Mouse (Mus musculus) left cerebral cortex, postnatal 10 days (tissue): ENCODE measurements around the gene Vmn1r4. TPM values are rescaled to one million over a fixed set of nuclear protein-coding genes. Genes with fewer than 3 reads are reported as not detected.

Source experiments
- DNase-seq, 2 experiments: peaks; one replicate each; pipeline ENCODE4 v3.0.0; 2021 to 2022; ENCODE audit warnings: low spot score in 2 of 2, mixed read lengths in 1 of 2; ENCODE audit errors: extremely low spot score in 1 of 2
- intact Hi-C: fragments of 180-260 bp; cut with DNase I; formaldehyde crosslinking; loops from one replicate; pipeline ENCODE4 v1.15.1; 2025
- total RNA-seq, 2 experiments: library from RNA; stranded (reverse); gene quantifications; 2 replicates each; pipeline ENCODE4 v1.2.3; 2021

Vmn1r4 gene
- total RNA-seq, 2 experiments from 2014 or later: 0.55 to 0.60 TPM

DNA sequence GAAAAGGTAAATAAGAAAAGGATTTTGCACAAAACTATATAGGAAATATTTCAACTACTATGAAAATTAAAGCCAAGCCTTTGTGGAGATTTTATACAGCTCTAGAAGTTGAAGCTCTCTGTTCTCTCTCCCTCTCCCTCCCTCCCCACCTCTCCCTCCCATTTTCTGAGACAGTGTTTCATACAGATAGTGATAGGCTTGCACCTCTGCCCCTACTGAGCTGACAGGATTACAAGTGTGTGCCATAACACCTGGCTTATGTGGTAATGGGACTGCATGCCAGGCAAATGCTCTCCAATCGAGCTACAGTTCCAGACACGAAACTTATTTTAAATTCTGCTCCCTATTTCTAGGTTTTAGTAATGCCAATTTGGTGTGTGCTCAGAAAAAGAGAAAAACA, 12.9 kb upstream of the Vmn1r4 start:
- intact Hi-C loops: no loop called here
- no peak for DNase-seq

DNA sequence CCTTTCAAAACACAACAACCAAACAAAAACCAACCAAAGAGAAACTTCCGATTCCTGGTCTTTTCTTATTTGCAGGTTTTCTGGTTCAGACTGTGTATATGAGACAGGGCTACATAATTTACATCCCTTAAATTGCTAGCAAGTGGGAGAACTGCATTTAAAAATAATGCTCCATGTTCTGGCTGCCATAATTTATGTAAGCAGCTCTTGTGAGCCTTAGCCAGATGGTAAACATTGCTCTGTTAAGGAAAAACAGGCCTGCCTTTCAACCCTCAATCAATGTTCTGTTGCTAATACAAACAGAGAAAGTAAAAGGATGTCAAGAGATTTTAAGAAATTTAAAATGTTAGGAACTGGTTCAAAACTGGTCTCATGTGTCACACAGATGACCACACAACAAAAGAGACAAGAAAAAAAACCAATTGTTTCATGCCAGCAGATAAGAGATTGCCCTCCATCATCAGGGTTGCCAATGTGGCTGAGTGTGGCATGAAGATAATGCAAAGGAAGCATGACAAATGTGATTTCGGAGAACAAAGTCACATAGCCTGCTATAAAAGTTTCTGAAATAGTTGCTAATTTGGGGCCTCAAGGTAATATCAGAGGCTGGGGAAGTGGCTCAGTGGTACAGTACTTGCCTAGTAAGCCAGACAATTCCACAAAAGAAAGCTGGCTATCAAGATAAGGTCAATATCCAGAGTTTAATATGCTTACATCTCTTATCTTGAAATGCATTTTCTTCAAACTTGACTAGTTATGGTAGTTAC, 10.5 kb upstream of the Vmn1r4 start:
- intact Hi-C loops: no loop called here
- no peak for DNase-seq

DNA sequence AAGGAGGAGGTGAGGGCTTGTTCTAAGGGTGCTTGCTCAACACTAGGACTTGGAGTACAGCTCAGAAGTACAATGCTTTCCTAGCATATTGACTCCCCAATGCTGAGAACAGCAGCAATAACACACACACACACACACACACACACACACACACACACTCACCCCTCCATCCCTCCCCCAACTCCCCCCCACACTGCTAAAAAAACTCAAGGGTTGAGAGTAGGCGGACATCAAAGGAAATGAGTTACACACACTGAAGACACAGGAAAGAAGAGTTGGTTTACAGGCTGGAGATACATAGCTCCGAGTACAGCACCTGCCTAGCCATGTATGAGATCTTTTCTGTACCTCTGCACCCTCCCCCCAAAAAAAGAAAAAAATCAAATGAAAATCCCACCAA, 7.5 kb upstream of the Vmn1r4 start:
- intact Hi-C loops: no loop called here
- DNase-seq: no peak

DNA sequence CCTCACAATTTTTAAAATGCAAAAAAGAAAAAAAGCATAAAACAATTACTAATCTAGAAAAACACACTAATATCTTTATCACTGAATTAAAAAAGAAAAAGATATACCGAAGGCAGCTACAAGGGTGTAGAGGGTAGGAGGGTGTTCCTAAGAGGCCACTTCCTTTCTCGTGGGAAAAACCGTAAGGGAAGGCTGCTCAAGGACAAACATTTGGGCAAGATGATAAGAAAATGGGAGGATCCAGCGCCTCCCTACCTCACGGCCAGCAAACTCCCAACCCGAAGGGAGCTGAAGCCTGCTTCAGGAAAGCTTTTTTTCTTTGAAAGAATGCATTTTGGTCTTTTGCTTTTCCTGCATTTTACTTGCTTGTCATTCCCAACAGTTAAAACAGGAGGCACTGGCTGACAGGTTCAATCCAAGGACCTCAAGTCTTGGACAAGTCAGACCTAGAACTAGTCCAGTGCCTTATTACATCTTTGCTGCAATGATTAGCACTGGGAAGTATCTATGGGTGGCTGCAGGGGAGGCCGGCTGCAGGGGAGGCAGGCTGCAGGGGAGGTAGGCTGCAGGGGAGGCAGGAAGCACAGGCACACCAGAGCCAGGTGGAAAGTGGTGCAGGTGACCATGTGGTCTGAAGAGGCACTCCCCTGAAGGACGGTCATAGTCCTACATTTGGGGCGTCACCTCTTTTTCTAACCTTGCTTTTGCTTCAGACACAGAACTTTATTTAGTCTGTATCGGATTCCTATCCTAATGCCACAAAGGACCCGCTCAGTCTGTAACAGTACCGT, 6.0 kb upstream of the Vmn1r4 start:
- no peak for DNase-seq
- intact Hi-C loops: no loop called here

DNA sequence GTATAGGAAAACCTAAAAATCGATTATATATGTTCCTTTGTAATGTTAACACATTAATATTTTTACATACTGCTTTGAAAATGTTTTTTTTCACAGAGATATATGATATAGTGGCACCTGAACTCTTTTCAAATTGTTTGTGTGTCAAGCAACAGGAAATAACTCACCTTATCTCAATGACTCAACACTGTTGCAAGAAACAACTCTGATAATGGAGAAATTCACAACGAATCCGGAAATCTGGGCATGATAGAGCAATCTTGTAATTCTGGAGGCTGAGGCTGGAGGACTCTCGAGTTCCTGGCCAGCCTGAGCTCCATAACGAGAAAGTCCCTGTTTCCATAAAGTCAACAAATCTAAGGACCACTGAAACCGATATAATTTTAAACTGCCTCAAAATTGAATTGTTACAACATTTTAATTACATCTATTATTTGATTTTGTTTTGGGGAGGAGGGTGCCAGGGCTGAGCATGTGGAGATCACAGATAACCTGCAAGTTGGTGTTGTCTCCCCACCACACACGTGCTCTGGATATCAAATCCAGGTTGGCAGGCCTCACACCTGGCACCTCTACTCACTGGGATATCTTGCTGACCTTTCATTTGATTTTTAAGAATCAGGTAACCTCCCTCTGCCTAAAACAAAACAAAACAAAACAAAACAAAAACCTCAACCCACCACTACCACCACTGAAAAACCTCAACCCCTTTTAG, 4.3 kb upstream of the Vmn1r4 start:
- no peak for DNase-seq
- intact Hi-C loops: loop anchor here (10.0 kb wide), 1 partner anchor 645 kb away; no protein-coding TSS in a partner anchor

DNA sequence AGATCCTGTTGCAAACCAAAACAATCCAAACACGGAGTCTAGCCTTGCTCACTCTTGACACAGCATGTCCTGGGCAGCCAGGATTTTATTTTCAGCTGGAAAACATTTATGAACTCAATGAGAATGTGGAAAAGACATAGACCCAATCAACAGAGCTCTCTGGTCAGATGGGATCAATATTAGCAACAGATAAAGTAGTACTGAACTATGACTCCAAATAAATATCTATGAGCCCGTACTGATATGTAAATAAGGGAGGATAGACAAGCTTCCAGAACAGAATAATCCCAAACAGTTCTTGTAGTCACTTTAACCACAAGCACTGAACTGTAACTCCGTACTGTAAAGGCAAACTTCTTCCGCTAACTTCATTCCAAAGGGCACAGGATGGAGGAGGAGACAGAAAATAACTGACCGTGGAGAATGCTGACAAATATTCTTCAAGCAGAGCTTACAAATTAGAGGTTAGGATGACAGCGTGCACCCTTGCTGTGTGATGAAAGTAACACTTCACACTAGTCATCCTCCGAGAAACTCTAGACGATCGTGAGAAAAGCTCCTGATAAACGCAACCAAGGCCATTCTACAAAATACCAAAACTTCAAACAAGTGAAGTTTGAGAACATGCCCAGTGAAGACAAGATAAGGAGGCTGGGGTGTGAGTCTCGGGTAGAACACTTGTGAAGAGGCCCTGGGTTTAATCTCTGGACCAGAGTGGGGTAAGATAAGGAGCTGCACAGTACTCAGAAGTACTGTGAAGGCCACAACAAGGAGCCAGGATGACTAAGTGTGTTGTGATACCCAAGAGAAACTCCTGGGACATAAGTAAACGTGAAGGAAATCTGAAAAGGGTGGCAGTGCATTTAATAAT, 3.4 kb upstream of the Vmn1r4 start:
- intact Hi-C loops: loop anchor here (10.0 kb wide), 1 partner anchor 644 kb away; no protein-coding TSS in a partner anchor
- DNase-seq: no peak

DNA sequence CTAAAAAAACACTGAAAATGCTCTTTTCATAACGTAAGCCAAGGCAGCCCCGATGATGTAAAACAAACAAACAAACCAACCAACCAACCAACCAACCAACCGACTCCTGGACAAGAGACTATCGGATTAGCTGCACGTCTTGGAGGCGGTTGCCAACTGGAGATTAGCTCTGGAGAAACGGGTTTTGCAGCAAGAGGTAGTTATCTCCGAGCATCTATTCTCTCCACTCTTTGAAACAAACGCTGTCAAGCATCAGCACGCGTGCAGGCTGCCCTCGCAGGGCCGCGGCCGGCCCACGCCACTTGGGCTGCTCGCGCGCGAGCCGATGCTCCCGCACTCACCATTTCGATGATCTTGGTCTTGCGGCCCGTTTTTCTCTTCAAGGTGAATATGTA, 487 bp upstream of the Vmn1r4 start:
- intact Hi-C loops: loop anchor here (10.0 kb wide), 1 partner anchor 641 kb away; no protein-coding TSS in a partner anchor
- no peak for DNase-seq

DNA sequence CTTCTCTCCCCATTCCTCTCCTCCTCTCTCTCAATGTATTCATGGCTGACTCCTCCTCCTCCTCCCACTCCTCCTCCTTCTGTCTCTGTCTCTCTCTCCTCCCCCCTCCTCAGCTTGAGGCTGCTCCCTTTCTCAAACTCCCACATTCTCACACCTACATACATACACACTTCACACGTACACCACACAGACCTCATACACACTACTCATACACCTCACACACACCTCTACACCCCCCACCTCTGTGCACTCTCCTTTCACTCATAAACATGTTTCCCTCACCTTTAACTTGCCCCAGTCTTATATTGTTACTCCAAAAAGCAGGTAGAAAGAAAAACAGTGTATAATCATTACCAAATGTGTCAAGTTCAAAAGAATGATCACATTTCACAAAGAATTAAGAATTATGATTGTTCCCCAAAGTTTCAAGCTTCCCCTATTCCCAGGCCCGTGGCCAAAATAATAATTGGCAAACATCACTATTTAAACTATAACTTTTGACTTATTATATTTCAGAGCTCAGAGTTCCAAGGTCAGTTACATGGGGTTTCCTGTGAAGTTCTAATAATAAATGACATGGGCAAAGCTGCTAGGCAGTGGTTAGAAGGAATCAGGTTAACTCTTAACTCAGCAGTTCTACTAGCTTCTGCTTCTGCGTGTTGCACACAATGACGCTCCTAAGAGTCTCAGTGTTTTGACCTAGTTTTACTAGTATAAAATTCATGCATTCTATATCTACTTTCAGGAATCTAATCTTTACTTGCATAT, 8.0 kb downstream of the Vmn1r4 start:
- intact Hi-C loops: no loop called here
- no peak for DNase-seq

DNA sequence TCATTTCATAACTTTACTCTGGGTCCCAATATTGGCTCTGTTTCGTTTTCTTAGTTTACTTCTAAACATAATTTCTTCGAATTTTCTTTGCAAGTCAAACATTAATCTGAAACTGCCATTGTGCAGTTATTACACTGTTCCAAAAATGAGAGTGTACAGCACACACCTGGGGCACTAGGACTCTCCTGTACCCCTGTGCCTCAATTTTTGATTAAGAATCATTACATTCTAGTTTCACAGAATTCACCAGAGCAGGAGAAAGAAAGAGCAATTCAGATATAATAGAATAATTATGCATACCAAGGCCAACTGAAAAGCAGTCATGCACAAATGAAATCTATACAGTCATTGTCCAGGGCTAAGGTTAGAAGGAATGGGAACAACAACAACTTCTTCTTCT, 8.6 kb downstream of the Vmn1r4 start:
- intact Hi-C loops: no loop called here
- DNase-seq: no peak

DNA sequence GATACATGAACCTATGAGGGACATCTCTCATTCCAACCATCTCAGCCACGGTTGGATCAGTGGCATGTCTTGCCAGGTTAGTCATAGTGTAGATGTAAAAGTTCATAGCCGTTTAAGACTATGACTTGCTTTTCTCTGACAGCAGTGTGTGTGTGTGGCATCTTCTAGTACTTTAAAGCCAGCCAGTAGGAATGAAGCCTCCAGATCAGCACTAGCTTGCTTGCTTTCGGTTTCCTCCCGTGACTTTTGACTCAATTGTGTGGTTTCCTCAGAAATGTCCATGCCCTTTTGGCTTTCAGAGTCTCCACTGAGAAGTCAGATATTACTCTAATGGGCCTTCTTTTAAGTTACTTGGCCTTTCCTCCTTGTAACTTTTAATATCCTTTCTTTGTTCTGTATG, 10.6 kb downstream of the Vmn1r4 start:
- no peak for DNase-seq
- intact Hi-C loops: no loop called here

DNA sequence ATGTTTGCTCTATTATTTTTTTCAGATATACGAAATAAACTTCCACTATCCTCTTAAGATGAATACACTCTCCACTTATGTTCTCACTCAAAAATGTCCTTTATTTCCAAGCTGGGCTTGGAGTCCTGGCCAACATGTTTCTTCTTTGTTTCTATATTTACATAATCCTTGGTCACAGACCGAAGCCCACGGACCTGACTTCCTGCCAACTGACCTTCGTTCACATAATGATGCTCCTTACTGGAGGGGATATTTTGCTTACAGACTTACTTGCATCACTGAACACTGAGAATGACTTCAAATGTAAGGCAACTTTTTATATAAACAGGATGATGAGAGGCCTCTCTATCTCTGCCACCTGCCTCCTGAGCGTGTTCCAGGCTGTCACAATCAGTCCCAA, 32.6 kb downstream of the Vmn1r4 start:
- intact Hi-C loops: no loop called here
- DNase-seq: no peak

DNA sequence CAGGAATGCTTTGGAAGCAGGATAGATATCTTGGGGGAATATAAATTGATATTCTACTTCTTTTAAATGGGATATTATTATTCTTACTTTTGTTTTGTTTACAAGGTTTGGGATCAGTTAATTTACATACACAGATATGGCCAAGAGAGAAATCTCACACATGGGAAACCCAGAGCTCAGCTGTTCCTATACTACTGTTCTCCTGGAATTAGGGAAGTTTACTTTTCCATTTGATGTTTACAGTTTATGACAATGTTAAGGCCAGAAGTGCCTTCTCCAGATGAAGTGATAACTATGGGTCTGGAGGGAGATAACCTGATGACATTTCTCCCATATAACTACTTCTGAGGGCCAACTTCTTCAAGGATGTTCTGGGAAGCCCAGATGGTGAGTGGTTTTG, 46.2 kb downstream of the Vmn1r4 start, which contains the start of gene Vmn1r5:
TSS of gene Vmn1r5 (plus strand) at position 301 of the 400 bp plus-strand sequence.
- no peak for DNase-seq
- intact Hi-C loops: no loop called here

DNA sequence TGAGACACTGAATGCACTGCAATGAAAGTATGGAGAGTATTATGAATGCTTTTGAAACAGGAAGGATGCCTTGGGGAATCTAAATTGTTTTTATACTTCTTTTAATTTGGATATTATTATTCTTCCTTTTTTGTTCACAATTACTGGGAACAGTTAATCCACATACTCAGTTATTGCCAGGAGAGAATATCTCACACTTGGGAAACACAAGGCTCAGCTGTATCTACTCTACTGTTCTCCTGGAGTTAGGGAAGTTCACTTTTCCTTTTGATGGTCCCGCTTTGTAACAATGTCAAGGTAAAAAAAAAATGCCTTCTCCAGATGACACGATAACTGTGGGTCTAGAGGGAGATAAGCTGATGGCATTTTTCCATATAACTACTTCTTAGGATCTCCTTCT, 73.1 kb downstream of the Vmn1r4 start, which contains the start of gene Vmn1r6:
TSS of gene Vmn1r6 (plus strand) at position 301 of the 400 bp plus-strand sequence.
- intact Hi-C loops: no loop called here
- DNase-seq: no peak

Other genes with a start within 250 kb of the Vmn1r4 start
- gene Lsm5, start 219.3 kb upstream of the Vmn1r4 start, total RNA-seq: 10 to 100 TPM; 22.5 to 31.3 TPM
- gene Avl9, start 209.1 kb upstream of the Vmn1r4 start, total RNA-seq: 10 to 100 TPM; 34.7 to 37.4 TPM
- gene Kbtbd2, start 126.2 kb upstream of the Vmn1r4 start, total RNA-seq: 10 to 100 TPM; 42.2 to 44.8 TPM
- 10 to 100 TPM; 29.5 to 30.6 TPM for gene Fkbp9, start 92.0 kb upstream of the Vmn1r4 start, total RNA-seq
- gene Nt5c3, start 83 bp upstream of the Vmn1r4 start, total RNA-seq: 10 to 100 TPM; 57.4 to 65.7 TPM
- not detected for gene Vmn1r5, start 46.3 kb downstream of the Vmn1r4 start, total RNA-seq
- not detected for gene Vmn1r6, start 73.2 kb downstream of the Vmn1r4 start, total RNA-seq
- not detected for gene Vmn1r7, start 101.3 kb downstream of the Vmn1r4 start, total RNA-seq
- gene Vmn1r8, start 108.3 kb downstream of the Vmn1r4 start, total RNA-seq: not detected
- gene Vmn1r9, start 142.8 kb downstream of the Vmn1r4 start, total RNA-seq: not detected
- gene Vmn1r10, start 185.4 kb downstream of the Vmn1r4 start, total RNA-seq: not detected
- gene Vmn1r11, start 209.4 kb downstream of the Vmn1r4 start, total RNA-seq: not detected
- not detected for gene Vmn1r12, start 232.9 kb downstream of the Vmn1r4 start, total RNA-seq